Mouse (Mus musculus): ENCODE data around the gene Dpp9. TPM values are rescaled to one million over a fixed set of nuclear protein-coding genes. Genes with fewer than 3 reads are reported as not detected.

Dpp9 gene
- polyA plus RNA-seq, 1 experiment from 2014 or later = 34.3 TPM

DNA sequence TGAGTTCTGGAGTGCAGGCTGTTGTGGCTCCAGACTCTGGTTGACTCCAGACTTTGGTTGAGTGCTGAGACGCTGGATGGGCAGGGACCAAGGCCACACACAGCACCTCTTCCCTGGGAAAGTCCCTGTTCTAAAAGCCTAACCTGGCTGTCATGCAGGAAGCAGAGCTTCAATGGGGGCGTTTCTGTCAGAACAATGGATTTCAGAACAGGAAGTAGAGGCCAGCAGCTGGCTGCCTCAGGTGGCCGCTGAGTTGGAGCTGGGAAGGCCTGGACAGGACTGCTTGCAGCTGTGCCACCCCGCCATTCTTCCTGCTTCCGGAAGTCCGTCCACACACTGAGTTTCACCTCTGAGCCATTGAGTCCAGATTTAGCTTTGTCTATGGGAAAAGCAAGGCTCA, 48.9 kb downstream of the Dpp9 start:
- Histone ChIP-seq H3K36me3 (peaks cover 11% of the 10 kb centered on the region; the same call in 1 of the 2 replicates), H3K4me3 (no peak overlapping the region), H3K27ac (peak overlapping the region; percentile 74), H3K9me3 (no peaks in the 10 kb centered on the region), H3K27me3 (ENCODE audit: insufficient read depth, poor library complexity, severe bottlenecking) (0 out of 2 replicates have a peak, but pooled peaks cover 1% of the 10 kb centered on the region), H3K4me1 (peaks cover 17% of the 10 kb centered on the region)
- WGBS = 67% methylated on average over 6 of the region's 6 CpGs
- no peak for DNase-seq (ENCODE audit: low spot score)

DNA sequence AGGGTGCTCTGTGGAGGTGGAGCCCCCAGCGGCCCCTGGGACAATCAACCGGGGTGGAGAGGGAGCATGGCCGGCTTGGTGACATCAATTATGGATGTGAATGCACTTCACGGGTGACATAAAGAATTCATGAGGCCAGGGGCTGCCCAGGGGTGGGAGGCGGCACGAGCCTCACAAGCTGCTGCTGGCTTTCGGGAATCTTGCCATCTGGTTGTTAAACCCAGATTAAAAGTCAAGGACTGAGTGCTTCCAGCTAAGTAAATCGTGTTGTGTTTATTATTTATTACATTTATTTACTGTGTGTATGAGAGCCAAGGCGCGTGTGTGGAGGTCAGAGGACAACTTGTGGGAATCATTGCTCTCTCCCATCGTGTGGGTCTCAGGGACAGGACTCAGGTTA, 53.0 kb downstream of the Dpp9 start:
- Histone ChIP-seq H3K4me1 (peaks cover 24% of the 10 kb centered on the region), H3K9me3 (no peaks in the 10 kb centered on the region), H3K36me3 (no peaks in the 10 kb centered on the region), H3K27ac (no peak overlapping the region), H3K27me3 (ENCODE audit: insufficient read depth, poor library complexity, severe bottlenecking) (peaks cover 24% of the 10 kb centered on the region), H3K4me3 (no peak overlapping the region)
- 69% methylated on average over 11 of the region's 11 CpGs for WGBS
- DNase-seq (ENCODE audit: low spot score) = no peak

DNA sequence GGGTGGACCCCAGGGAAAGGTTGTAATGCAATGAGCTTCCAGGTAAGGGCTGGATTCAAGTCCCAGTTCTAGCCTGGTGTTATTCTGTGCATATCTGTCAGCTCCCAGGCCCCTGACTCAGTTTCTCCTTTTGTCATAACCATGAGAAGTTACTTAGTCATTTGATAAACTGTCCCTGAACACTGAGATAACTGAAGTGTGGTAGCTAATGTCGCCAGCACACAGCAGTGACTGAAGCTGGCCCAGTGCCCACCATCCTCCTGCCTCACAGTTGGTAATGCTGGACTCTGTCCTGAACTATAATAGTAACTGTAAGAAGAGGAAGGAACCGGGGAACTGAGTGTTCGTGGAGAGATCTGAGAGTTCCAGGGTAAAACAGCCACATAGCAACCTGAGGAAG, 54.2 kb downstream of the Dpp9 start:
- no peak overlapping the region for H3K4me3 ChIP-seq
- H3K27me3 ChIP-seq (ENCODE audit: insufficient read depth, poor library complexity, severe bottlenecking) = peaks cover 30% of the 10 kb centered on the region
- no peaks in the 10 kb centered on the region for H3K9me3 ChIP-seq
- H3K36me3 ChIP-seq = no peaks in the 10 kb centered on the region
- no peak for DNase-seq (ENCODE audit: low spot score)
- H3K4me1 ChIP-seq = peaks cover 18% of the 10 kb centered on the region
- no peak overlapping the region for H3K27ac ChIP-seq
- WGBS = 72% methylated on average over 3 of the region's 3 CpGs

DNA sequence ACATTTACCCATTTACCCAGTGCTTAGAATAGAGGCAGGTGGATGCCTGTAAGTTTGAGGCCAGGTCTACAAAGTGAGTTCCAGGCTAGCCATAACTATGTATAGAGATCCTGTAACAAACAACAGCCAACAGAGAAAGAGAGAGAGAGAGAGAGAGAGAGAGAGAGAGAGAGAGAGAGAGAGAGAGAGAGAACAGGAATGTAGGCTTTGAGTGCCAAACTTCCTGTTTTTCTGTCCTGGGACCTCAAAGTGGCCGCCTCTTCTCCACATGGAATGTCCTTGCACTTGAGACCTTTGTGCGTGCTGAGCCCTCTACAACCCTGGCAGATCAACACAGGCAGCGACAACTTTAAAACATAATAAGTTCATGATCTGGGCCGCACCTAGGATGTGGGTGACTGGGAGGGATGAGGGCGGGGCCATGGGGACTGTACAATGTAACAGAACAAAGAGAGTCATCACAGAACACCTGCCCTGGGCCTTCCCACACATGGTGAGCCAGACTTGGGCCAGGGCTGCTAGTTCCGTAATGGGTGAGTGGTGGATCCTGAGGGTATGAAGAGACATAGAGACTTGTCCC, 55.1 kb downstream of the Dpp9 start:
- no peak for DNase-seq (ENCODE audit: low spot score)
- 71% methylated on average over 6 of the region's 6 CpGs for WGBS
- Histone ChIP-seq H3K4me1 (peaks cover 21% of the 10 kb centered on the region), H3K9me3 (no peaks in the 10 kb centered on the region), H3K36me3 (no peaks in the 10 kb centered on the region), H3K27ac (no peak overlapping the region), H3K4me3 (no peak overlapping the region), H3K27me3 (ENCODE audit: insufficient read depth, poor library complexity, severe bottlenecking) (peaks cover 37% of the 10 kb centered on the region)

DNA sequence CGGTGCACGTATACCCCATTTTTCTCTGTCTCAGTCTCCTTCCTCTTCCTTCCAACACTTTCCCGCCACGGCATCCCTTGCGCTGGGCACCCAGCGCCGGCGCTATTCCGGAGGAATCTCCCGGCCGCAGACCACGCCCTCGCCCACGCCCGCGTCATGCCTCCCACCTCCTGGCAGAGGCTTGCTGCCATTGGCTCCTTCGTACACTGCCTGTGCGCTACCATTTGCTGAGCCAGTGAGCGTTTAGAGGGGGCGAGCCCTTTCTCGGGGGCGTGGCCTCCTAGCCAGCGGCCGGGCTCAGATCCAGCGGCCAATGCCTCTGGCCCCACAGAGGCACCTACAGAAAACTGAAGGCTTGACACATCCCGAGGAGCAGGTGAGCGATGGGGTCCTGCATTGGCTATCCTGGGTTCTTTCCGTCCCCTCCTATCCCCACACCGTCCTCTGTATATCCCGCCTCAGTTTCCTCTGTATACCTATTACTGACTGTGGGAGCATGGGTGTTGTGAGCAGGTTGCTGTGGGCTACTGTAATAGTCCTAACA, 56.4 kb downstream of the Dpp9 start, which contains the start of gene Tnfaip8l1:
Gene Tnfaip8l1, plus strand, starts transcription at position 247 of the 544 bp plus-strand sequence.
- H3K4me3 ChIP-seq = peak within 1 kb of the TSS; percentile 64
- H3K27me3 ChIP-seq (ENCODE audit: insufficient read depth, poor library complexity, severe bottlenecking) = peaks cover 51% of the 10 kb centered on the region
- H3K9me3 ChIP-seq = no peaks in the 10 kb centered on the region
- under 1% methylated on average over 30 of the region's 30 CpGs for WGBS
- no peaks in the 10 kb centered on the region for H3K36me3 ChIP-seq
- H3K27ac ChIP-seq = peak within 1 kb of the TSS; percentile 83
- peaks cover 21% of the 10 kb centered on the region for H3K4me1 ChIP-seq
- DNase-seq (ENCODE audit: low spot score) = peak; percentile 97

DNA sequence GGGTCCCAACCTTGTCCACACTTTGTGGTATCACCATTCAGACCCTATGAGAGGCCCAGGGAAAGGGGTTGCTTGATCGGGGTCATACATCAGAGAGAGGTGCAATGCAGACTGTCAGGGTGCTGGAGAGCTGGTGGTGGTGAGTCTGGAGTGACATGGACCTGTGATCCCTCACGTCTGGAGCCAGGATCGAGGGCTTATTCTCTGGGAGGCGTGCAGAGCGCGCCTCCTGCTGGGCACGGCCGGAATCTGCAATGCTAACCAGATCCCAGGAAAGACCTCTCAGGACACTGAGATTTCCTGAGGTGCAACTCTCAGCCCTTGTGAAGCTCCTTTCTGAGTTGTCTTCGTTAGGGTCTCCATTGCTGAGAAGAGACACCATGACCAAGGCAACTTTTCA, 59.0 kb downstream of the Dpp9 start:
- peak; percentile 86 for DNase-seq (ENCODE audit: low spot score)
- 3% methylated on average over 9 of the region's 9 CpGs for WGBS
- Histone ChIP-seq H3K9me3 (no peaks in the 10 kb centered on the region), H3K27ac (no peak overlapping the region), H3K27me3 (ENCODE audit: insufficient read depth, poor library complexity, severe bottlenecking) (peaks cover 74% of the 10 kb centered on the region), H3K4me1 (peaks cover 21% of the 10 kb centered on the region), H3K36me3 (no peaks in the 10 kb centered on the region), H3K4me3 (no peak overlapping the region)

DNA sequence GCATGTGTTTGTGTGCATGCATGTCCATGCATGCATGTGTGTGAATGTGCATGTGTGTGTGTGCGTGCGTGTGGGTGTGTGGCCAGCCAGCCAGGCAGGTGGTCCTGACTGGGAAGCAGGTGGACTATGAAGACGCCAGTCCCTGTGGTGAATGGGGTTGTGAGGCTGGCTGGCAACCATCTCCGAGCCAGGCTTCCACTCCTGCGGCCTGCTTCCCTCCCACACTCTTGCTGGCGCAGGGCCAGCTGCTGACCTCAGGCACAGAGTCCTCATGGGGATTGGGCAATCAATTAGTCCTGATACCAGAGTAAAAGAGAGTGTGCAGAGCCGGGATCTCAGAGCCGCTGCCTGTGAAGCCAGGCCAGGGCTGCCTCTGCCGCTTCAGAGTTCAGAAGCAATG, 65.1 kb downstream of the Dpp9 start:
- DNase-seq (ENCODE audit: low spot score) = peak; percentile 85
- no peaks in the 10 kb centered on the region for H3K9me3 ChIP-seq
- H3K27ac ChIP-seq = no peak overlapping the region
- 37% methylated on average over 9 of the region's 9 CpGs for WGBS
- H3K27me3 ChIP-seq (ENCODE audit: insufficient read depth, poor library complexity, severe bottlenecking) = peaks cover 97% of the 10 kb centered on the region
- no peak overlapping the region for H3K4me3 ChIP-seq
- no peaks in the 10 kb centered on the region for H3K36me3 ChIP-seq
- peaks cover 18% of the 10 kb centered on the region for H3K4me1 ChIP-seq

DNA sequence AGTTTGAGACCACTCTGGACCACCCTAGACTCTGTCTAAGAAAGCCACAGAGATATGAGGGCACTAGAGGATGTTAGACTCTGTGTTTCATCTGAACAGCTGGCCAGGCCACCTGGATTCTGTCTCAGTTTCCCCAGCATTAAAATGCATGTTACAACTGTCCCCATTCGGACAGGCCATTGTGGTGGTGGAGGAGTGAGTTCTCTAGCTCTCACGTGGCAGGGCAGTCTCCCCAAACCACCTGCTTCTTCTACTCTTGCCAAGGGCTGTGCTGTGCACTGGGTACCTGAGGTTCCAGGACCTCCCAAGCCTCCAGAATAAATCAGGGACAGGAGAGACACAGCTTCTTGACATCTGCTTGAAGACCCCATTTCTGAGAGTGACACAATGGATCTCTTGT, 68.8 kb downstream of the Dpp9 start:
- 47% methylated on average over 2 of the region's 2 CpGs for WGBS
- Histone ChIP-seq H3K9me3 (no peaks in the 10 kb centered on the region), H3K27ac (no peak overlapping the region), H3K4me3 (no peak overlapping the region), H3K36me3 (no peaks in the 10 kb centered on the region), H3K27me3 (ENCODE audit: insufficient read depth, poor library complexity, severe bottlenecking) (peaks cover 97% of the 10 kb centered on the region), H3K4me1 (peaks cover 24% of the 10 kb centered on the region)
- no peak for DNase-seq (ENCODE audit: low spot score)

DNA sequence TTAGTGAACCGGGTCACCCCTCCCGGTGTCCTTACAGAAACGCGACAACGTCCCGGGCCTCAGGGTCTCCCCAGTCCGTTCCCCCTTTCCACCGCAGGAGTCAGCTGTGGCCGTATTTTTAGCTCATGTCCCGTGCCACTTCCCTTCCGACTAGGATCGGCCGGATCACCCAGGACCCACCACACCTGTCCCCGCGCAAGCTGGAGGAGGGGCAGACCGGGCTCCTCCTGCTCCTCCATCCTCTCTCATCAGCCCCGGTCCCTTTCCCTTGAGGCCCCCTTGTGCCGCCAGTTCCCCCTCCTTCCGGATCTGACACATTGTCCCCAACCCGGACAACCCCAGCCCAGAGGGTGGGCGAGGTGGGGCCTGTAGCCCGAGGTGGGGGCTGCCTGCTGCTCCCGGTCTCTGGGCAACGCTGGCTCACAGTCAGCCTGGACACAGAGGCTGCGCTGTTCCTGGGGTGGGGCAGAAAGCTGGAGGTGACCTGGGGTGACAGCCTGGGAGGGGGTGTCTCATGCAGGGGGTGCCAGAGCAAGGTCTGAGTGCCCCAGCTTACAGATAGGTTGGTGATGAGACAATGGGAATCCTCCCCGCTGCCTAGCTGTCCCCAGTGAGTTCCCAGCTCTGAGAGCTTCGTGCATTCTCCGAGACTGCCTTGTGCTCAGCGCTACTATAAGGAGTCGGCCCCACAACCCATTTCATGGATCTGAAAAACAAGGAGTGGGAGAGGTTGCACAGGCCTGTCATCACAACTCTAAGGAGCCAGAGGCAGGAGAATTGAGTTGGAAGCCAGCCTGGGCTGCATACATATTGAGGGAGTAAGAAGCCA, 69.7 kb downstream of the Dpp9 start:
- Histone ChIP-seq H3K4me1 (peaks cover 22% of the 10 kb centered on the region), H3K36me3 (no peaks in the 10 kb centered on the region), H3K4me3 (peak overlapping the region; percentile 37), H3K9me3 (no peaks in the 10 kb centered on the region), H3K27ac (no peak overlapping the region), H3K27me3 (ENCODE audit: insufficient read depth, poor library complexity, severe bottlenecking) (peaks cover 97% of the 10 kb centered on the region)
- 2% methylated on average over 30 of the region's 30 CpGs for WGBS
- DNase-seq (ENCODE audit: low spot score) = no peak

DNA sequence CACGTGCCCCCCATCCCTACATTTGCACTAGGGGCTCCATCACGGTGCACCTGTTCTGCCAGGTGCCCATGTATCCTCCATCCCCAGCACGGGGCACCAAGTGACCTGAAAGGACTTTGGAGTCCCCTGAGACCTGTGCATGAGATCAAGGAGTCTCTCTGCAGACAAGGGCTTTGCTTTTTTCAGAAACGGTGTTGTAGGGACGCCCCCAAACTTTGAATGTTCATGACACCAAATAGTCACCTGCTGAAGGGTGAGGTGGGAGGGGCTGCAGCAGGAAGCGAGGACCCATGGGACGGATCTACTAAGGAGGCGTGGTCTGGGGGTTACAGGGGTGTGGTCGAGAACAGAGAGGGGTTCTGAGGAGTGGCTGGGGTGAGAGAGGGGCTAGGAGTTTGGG, 70.4 kb downstream of the Dpp9 start:
- peaks cover 16% of the 10 kb centered on the region for H3K4me1 ChIP-seq
- no peaks in the 10 kb centered on the region for H3K36me3 ChIP-seq
- H3K4me3 ChIP-seq = no peak overlapping the region
- no peaks in the 10 kb centered on the region for H3K9me3 ChIP-seq
- H3K27ac ChIP-seq = no peak overlapping the region
- DNase-seq (ENCODE audit: low spot score) = no peak
- H3K27me3 ChIP-seq (ENCODE audit: insufficient read depth, poor library complexity, severe bottlenecking) = peaks cover 97% of the 10 kb centered on the region
- 19% methylated on average over 9 of the region's 9 CpGs for WGBS

DNA sequence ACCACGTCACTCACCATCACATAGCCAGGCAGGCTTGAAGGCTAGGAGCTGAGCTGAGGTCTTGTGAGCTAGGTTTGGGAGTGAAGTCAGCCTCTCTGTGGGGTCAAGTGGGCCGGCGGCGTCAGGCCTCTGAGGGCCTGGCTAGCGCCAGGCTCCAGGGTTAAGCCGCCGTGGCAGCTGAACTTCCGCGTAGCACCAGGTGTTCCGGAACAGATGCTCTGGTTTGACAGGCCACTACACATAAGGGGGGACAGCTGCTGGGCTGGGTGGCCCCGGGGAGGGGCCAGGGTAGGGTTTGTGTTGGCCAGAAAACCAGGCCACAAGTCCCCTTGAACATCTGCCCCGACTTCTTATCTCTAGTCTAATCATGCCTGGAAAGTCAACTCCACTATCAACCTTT, 71.3 kb downstream of the Dpp9 start:
- H3K9me3 ChIP-seq = no peaks in the 10 kb centered on the region
- DNase-seq (ENCODE audit: low spot score) = no peak
- H3K27me3 ChIP-seq (ENCODE audit: insufficient read depth, poor library complexity, severe bottlenecking) = peaks cover 97% of the 10 kb centered on the region
- peaks cover 19% of the 10 kb centered on the region for H3K4me1 ChIP-seq
- 47% methylated on average over 12 of the region's 12 CpGs for WGBS
- H3K27ac ChIP-seq = no peak overlapping the region
- no peak overlapping the region for H3K4me3 ChIP-seq
- H3K36me3 ChIP-seq = no peaks in the 10 kb centered on the region

DNA sequence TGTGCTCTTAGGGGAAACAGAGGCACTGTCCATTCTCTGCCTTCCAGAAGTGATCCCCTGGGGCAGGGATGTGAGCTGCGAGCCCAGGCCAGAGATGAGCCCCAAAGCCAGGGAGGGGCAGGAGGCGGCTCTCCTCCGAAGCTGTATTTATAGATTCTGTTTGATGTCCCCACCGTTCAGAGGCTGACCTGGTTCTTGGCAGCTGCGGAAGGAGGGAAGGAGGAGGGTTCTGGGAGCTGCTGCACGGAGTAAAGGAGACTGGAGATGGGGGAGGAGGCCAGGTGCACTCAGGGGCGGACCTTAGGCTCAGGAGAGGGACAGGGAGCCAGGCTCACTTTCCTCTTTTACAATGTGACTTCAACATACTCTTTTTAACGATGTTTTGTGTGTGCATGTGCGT, 72.6 kb downstream of the Dpp9 start:
- no peaks in the 10 kb centered on the region for H3K36me3 ChIP-seq
- H3K4me1 ChIP-seq = peaks cover 32% of the 10 kb centered on the region
- H3K27me3 ChIP-seq (ENCODE audit: insufficient read depth, poor library complexity, severe bottlenecking) = peaks cover 100% of the 10 kb centered on the region
- DNase-seq (ENCODE audit: low spot score) = no peak
- no peak overlapping the region for H3K27ac ChIP-seq
- no peak overlapping the region for H3K4me3 ChIP-seq
- 20% methylated on average over 9 of the region's 9 CpGs for WGBS
- H3K9me3 ChIP-seq = no peaks in the 10 kb centered on the region

DNA sequence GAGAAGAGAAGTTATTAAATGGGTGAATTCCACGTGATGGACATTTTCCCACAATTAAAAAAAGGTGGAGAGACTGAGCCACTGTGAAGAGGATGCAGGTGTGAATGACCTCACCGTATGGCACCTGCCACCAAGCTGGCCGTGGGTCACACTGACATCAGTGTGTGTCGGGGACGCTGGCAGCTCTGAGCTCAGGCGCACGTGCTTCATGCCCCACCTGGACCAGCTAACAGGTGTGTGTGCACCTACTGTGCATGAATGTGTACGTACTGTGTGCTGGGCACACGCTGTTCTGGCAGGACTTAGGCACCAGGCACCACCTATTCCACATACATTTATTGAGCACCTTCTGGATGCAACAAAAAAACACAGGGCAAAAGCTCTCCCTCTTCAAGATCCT, 74.2 kb downstream of the Dpp9 start:
- WGBS = 62% methylated on average over 9 of the region's 9 CpGs
- H3K4me1 ChIP-seq = peaks cover 43% of the 10 kb centered on the region
- DNase-seq (ENCODE audit: low spot score) = no peak

More for the DNA sequence above, 74.2 kb downstream of the Dpp9 start:
- no peaks in the 10 kb centered on the region for H3K36me3 ChIP-seq
- H3K4me3 ChIP-seq = no peak overlapping the region
- H3K27ac ChIP-seq = no peak overlapping the region
- H3K9me3 ChIP-seq = no peaks in the 10 kb centered on the region
- peaks cover 100% of the 10 kb centered on the region for H3K27me3 ChIP-seq (ENCODE audit: insufficient read depth, poor library complexity, severe bottlenecking)
